Mouse (Mus musculus) brain, embryonic 18.5 days (tissue): Measurements from ENCODE around the gene Mndal.
"Not testable (repeated sequence)": the region's sequence is repeated elsewhere in the genome, so short reads cannot be mapped to it uniquely, and the experiment has no call there.

Experiments
- DNase-seq: peaks from one replicate; pipeline ENCODE4 v3.0.0-alpha.2; 2012; ENCODE audit warnings: low read depth, low spot score

Mndal gene

DNA sequence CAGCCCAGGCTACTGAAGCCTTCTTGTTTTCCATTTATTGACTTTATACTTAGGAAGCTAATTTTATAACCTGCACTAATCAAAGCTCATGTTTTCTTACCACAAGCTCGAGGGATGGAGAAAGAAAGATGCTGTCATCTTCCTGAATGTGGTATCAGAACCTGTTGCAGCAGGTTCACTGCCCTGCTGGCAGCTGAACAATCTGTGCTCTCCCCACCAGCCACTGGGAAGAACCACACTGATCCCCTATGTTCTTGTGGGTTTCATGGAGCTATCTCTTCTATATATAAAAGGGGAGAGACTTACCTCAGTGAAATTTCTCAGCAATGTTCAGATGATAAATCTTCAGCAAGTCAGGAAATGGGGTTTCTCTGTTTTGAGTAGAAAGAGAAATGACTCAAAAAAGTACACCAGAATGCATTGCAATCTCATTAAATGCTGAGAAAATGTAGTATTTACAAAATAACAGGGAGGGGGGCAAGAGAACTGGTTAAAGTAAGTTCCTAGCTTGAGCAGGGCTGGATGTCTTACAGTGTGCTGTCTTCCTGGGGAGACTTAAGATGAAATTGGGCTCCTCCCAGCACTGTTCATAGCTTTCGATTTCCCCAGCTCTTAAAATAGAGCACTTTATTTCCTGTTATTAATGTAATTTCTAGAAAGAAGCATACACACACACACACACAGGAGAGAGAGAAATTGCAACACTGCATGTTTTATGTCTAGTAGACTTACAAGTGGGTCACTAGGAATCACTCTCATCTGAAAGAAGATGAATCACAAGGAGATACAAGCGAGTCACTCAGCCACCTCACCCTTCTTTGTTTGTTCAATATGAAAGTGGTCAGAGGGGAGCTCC lies at the start of gene Mndal, which contains the start of gene Ifi203:
Gene Mndal (minus strand): TSS at position 568 of the 856 bp plus-strand sequence.
Gene Ifi203 (minus strand): TSS at position 749 of the 856 bp plus-strand sequence.
- not testable (repeated sequence) for DNase-seq

DNA sequence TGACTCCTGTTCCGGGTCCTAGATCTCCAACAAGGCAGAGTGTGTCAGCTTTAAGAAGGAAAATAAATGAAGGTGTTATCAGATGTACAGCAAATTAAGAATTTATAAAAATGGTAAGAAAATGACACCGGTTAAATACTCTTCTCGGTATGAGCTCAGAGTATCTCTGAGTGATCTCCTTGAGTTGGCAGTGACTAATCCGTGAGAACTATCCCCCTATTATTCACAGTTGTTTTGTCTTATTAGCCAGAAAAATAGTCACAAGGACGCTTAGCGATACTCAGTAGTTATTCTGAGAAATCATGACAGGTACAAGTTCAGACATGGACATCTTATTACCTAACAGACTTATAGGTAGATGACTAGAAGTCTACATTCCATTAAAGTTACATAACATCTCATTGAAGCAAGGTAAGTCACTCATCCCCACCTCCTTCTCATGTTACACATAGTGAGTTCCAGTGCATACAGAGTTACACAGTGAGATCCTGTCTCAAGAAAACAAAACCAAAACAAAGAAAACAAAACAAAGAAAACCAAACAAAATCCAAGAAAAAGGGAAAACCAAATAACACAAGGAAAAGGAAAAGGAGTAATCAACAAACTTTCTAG lies 40.5 kb upstream of the Mndal start, which contains the start of gene Ifi202b:
Gene Ifi202b (minus strand): TSS at position 51 of the 612 bp plus-strand sequence.
- DNase-seq = not testable (repeated sequence)

DNA sequence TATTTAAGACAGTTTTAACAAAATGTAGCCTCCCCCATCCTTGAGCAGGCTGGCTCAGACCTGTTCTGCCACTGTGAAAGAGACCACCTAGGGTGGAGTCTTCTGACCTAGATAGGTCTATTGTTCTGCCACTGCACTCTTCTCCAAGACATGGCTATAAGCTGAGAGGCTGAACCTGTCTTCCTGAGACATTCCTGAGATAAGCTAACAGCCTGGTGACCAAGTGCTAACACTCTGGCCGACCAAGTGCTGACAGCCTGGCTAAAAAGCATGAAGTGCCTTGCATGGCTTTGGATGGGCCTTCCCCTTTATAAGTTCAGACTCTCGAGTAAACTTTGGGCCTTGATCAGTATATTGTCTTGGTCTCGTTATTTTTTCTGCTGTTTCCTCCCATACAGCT lies 38.7 kb upstream of the Mndal start:
- not testable (repeated sequence) for DNase-seq

DNA sequence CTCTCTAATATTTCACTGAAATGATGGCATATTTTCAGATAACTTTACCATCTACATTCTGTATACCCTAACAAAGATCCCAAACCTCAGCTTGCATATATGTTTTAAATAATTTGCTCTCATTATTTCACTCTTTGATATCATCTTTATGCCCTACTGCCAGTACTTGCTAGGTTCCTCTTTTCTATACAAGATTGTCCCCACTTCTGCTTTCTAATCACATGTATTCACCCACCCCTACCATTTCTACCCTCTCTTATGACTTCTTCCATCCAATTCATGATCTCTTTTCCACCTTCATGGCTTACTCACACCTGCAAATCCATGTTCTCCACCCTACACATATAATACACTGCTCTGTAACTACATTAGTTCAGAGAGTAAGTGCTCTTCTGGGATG lies 35.3 kb upstream of the Mndal start:
- DNase-seq = no peak

DNA sequence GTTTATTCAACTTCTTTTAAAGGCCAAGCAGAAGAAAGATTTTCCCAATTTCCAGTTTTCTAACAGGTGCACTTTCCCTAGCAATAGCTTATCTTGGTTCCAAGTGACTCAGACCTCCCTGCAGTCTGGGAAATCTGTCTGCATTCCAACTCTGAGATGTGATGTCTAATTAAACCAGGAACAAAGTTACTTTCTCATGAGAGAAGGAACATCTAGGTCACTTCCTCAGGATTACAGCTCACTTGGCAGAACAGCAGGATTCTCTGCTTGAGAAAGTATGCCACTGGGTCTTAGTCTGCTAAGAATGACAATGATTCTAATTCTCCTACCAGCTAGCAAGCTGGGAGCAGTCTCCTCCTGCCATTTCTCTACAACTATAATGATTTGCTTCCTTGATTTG lies 30.8 kb upstream of the Mndal start:
- no peak for DNase-seq

DNA sequence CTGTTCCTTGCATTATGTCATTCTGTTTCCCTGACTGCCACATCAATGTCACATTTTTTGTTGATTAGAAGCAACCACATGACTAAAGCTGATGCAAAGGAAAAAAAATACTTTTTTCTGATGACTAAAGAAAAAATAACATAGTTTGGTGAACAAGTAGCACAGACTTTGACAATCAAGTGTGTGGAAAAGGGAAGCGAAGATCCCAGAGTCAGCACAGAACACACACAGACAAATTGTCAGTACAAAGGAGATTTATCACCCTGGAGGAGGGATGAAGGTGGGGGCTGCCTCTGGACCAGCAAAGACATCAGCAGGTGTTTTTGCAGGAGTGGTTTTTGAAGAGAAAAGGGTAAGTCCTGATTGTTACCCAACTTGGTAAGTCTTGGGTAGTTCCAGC lies 19.2 kb upstream of the Mndal start:
- not testable (repeated sequence) for DNase-seq

DNA sequence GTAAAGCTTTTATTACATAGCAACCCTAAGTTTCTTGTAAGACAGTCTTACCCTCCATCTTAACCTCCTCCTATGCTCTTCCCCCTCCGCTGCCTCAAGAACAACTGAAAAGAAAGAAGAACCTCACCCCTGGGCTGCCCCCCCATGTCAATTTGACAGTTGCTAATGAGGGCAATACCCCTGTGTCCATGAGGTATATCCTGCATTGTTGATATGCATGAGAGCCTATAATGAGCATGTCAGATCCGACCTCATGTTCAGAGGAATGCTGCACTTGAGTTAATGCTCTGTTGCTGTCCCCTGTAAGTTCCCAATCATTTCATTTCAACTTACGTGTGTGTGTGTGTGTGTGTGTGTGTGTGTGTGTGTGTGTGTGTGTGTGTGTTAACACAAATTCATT lies 17.7 kb upstream of the Mndal start:
- not testable (repeated sequence) for DNase-seq

DNA sequence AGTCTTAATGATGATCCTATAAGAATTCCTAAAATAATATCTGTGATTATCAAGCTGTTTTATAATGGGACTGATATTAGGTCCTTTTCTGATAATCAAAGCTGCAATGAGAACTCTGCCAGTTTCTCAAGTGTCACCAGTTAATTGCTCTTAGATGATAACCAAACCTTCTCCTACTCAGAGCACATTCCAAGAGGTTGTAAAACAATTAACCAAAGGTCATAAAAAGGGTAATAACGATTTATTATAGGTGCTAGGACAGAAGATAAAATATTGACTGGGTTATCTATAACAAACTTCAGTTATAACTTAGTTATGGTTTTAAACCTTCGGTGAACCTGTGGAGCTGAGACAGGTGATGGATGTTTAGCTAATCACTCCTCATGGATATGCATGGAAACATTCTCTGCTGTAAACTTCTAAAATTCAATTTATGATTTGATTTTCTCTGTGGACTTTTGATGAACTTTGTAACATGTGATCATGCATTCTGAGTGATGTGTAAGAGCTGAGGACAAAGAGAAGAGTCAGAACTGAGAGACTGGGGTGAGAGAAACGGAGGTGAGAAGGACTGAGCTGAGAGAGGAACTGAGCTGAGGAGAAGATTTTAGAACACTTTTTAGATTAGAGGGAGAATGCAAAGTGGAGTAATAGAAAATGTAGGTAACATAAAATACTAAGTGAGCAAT lies 13.7 kb upstream of the Mndal start:
- DNase-seq = not testable (repeated sequence)

DNA sequence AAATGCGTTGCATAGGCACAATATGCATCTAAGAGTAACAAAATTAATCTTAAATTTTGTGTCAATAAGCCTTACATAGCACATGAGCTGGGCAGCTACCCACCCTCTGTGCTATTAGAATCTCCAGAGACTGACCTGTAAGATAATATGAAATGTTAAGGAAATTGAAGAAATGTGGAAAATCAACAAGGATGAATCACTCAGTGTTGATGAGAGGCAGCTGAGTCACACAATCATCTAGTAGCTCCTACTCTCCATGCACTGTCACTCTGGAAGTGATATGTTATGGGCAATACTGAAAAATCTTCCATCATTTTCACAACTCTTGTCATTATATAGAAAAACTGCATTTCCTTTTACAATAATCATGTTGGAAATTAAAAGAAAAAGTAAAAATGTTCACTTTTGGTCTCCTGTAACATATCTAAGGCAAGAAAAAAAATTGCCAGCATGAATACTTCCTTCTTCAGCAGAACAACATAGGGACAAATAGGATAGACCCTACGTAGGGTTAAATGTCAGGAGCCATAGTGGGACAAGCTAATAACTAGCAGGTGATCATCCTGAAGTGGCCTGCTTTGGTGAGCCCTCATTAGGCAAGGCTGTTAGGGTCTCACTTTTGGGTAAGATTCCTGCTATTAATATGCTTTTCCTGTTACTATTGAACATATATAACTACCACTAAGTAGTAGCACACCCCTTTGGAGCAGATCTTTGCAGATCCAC lies 12.9 kb upstream of the Mndal start:
- no peak for DNase-seq

DNA sequence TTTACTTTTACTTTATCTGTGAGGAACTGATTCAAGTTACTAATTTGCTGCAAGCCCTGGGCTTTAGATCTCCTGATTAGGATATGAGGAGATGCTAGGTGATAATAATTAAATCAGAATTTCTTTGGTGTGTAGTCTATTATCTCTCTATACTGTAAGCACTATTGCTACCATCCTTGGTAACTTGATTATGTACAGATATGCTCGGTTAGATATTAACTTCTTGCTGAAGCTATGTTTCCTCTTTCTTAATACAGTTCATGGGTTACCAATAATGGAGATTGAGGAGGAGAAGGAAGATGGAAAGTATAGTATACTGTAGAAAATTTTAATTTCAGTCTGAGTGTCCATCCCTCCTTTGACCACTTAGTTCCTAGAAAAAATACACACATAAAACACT lies 11.3 kb upstream of the Mndal start:
- DNase-seq = no peak

DNA sequence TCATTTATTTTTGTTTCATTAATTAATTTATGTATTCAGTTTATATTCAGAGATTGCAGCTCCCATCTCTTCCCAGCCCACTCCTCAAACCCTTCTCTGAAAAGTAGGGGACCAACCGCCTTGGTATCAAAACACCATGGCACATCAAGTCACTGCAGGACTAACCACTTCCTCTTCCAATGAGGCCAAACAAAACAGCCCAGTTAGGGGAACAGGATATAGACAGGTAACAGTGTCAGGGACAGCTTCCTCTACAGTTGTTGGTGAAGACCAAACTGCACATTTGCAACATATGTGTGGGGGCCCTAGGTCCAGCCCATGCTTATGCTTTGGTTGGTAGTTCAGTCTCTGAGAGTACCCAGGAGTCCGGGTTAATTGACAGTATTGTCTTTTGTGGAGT lies 6.8 kb upstream of the Mndal start:
- DNase-seq = not testable (repeated sequence)

DNA sequence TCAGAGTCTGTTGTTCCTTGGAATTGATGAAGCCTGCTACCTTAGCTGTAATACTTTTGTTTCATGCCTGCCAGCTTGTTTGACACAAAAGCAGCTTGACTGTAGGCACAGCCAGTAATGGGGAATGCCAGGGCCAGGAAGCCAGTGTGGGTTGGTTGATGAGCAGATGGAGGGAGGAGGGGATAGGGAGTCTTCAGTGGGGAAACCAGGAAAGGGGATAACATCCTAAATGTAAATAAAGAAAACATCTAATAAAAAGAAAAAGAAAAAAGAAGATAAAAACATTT lies 432 bp upstream of the Mndal start:
- not testable (repeated sequence) for DNase-seq

DNA sequence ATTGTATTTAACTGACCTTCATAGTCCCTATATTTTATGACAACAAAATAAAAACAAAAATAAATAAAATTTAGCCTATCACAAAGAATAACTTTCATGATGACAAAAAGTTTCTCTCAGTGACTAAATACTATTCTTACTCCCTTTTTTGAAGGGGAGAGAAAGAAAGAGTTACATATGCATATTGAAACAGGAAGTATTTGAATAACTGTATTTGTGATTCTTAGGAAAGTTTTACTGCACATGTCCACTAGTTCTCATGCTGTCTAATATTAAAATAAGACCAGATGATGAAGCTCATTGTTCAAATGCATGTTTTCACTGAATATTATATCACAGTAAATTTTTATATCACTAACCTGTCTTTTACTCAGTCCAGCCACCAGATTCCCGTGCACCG lies 769 bp downstream of the Mndal start:
- DNase-seq = not testable (repeated sequence)

DNA sequence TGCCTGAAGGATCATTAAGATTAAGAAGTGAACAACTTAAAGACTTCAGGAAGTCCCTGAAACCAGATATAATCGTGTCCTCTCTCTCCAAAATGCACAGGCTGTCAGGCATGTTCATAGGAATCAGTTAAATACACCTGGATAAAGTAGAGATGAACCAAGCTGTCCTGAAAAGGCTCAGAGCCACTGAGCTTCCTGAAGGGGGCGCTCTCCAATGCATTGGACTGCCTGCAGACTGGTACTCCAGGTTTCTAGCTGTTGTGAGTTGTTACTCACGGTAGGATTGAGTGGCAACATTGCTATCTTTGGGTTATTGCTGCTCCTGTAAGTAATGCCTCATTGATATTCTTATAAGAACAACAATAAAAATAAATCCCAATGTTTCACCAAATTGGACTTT lies 23.0 kb downstream of the Mndal start:
- DNase-seq = not testable (repeated sequence)

DNA sequence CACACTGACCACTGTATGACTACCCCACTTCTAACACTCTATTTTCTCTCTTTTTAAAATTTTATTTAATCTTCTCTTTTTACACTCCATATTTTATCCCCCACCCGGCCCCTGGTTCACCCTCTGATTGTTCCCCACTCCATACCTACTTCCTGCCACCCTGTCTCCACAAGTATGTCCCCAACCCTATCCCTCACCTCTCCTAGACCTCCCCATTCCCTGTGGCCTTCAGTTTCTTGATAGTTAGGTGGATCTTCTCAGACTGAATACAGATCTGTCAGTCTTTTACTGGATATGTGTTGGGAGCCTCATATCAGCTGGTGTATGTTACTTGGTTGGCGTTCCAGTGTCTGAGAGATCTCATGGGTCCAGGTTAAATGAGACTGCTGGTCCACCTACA lies 27.7 kb downstream of the Mndal start:
- DNase-seq = no peak

DNA sequence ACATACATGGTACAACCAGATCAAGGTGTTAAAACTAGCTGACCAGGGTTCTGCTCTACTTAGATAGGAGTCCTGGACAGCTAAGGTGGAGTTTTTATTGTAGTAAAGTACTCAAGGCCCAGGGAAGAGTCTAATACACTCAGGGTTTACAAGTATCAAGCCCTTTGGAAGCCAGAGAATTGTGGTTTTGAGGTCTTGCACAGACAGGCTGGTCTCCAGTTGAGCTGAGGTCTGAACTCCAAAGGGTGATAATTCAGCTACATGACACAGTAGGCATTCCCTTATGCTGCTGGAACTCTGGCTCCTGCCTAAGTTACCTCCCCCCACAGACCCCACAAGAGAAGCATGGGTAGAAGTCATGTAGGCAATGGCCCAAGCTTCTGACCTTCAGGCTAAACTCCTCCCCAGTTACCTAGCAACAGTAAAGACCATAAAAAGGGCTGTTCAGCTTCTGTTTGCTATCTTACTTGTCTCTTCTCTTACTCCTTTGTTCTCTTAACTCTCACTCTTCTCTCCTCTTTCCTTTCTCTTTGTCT lies 29.0 kb downstream of the Mndal start:
- not testable (repeated sequence) for DNase-seq

DNA sequence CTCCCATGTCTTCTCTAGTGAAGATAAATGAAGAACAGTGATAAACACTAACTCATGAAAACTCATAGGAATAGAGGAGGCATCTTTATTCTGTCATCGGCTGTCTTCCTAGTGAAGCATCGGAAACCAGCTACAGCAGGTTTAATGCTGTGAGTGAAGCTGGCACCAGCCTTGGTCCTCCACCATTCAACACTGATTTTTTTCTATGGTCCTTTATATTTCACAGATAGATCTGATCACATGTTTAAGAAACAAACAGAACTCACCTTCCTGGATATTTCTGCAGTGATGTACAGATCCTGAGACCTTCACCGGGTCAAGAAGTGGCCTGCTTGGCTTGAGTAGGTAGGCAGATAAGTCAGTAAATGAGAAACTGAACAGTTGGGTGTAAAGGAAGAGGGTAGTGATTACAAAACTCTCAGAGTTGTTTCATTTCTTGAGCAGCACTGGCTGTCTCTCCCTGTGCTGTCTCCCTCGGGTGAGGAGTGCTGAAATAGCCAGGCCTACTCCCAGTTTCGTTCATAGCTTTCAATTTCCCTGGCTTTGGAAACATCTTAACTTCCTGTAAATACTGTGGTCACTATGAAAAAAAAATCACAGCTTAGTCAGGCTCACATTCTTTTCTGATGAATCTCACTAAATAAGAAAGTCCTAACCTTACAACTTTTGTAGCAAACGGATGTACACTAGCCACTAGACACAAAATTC lies 29.6 kb downstream of the Mndal start, which contains the start of gene Ifi211:
Gene Ifi211 (minus strand): TSS at position 499 of the 708 bp plus-strand sequence.
- DNase-seq = not testable (repeated sequence)

DNA sequence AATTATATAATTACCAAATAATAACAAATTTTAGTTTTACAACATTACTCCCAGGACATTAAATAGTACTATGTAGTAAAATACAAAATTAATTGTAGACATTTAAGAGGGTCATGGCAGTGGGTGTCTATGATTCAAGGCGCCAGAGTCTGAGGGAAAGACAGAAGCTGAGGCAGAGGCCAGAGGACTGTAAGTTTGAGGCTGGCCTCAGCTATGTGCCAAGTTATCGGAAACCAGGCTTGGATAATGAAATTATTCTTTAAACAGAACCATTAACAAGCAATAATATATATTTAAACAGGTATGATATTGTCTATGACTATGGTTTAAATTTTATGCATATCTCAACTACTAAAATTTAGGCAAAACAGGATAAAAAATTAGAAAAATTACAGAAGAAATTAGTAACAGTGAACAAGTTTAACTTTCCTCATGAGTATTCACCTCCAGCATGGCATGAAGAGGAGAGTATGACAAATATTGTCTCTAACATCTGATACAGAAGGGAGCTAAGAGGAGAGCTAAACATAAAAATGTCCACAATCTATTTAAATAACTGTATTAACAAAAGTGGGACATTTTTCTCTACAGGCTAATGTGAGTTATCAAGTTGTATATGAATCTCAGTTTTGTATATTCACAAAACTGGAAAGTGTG lies 30.4 kb downstream of the Mndal start:
- DNase-seq = no peak

DNA sequence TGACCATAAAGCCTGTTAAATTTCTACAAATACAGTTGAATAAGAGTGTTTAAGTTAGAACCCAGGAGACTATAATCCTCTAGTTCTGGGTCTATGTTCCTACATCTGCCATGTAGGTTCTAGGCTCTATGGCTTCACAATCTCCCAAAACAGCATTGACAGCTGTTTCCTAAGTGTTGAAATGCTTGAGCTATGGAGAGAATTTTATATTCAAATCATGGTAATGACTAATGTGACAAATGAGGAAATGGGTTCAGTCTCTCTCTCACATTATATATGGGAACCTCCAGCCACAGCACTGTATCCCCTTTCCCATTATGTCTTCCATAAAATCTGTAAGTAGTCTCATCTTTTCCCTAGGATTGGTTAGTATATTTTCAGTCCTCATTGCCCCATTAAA lies 33.9 kb downstream of the Mndal start:
- DNase-seq = not testable (repeated sequence)

DNA sequence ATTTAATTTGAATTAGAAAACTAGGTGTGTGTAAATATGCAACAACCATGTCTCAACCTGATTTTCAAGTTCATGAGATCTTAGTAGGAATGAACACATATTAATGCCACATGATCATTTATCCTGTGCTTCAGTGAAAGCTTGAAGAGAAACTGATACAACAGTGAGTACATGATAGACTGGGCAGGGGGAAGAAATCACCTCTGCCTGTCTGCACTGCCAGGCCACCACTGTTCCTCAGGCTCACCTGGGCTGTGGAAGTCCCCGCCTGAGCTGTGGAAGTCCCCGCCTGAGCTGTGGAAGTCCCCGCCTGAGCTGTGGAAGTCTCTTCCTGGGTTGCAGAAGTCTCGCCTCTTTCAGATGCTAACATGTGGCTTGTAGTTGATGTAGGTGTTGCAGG lies 36.4 kb downstream of the Mndal start:
- not testable (repeated sequence) for DNase-seq
